Mouse (Mus musculus) layer of hippocampus, postnatal 25 days (tissue): ENCODE results near the gene Ccn5. TPM values are rescaled to one million over a fixed set of nuclear protein-coding genes. Genes with fewer than 3 reads are reported as not detected.
A peak's percentile ranks its signal among the peaks of the same experiment; 100 is the strongest.

Source experiments
- DNase-seq, 2 experiments: peaks; one replicate each; pipeline ENCODE4 v3.0.0; 2022; ENCODE audit warnings: mixed read lengths in 2 of 2, low spot score in 1 of 2; ENCODE audit errors: extremely low spot score in 1 of 2
- total RNA-seq, 2 experiments: library from RNA; stranded (reverse); gene quantifications; 2 replicates each; pipeline ENCODE4 v1.2.3; 2021

Gene Ccn5
- total RNA-seq, 2 experiments from 2014 or later, result not detected

- DNase-seq, result peak; percentile 79 to 87
Measured at GRCm38 (mm10) chr2:163838043-163838442, 17.4 kb downstream of the Ccn5 start.

GRCm38 (mm10) chr2:163839519-163839918, 18.9 kb downstream of the Ccn5 start:
- peak in 1 of 2 experiments; percentile 38 for DNase-seq

- no peak for DNase-seq
Measured at GRCm38 (mm10) chr2:163842043-163842442, 21.4 kb downstream of the Ccn5 start.

- DNase-seq, result peak in 1 of 2 experiments; percentile 31
Measured at GRCm38 (mm10) chr2:163853461-163853901, 32.8 kb downstream of the Ccn5 start, which contains the start of gene Kcnk15. Gene Kcnk15 (plus strand): TSS chr2:163853651.

GRCm38 (mm10) chr2:163857233-163857632, 36.6 kb downstream of the Ccn5 start:
- DNase-seq, result no peak

GRCm38 (mm10) chr2:163858254-163858947, 37.7 kb downstream of the Ccn5 start:
- DNase-seq, result peak; percentile 69 to 72

GRCm38 (mm10) chr2:163865311-163865710, 44.6 kb downstream of the Ccn5 start:
- no peak for DNase-seq

GRCm38 (mm10) chr2:163866061-163866460, 45.4 kb downstream of the Ccn5 start:
- DNase-seq, result no peak

GRCm38 (mm10) chr2:163869783-163870182, 49.1 kb downstream of the Ccn5 start:
- no peak for DNase-seq

- DNase-seq, result no peak
Measured at GRCm38 (mm10) chr2:163871266-163871665, 50.6 kb downstream of the Ccn5 start.

GRCm38 (mm10) chr2:163871906-163872305, 51.2 kb downstream of the Ccn5 start:
- no peak for DNase-seq

GRCm38 (mm10) chr2:163874877-163875276, 54.2 kb downstream of the Ccn5 start:
- DNase-seq, result no peak

GRCm38 (mm10) chr2:163875484-163875883, 54.8 kb downstream of the Ccn5 start:
- no peak for DNase-seq

- DNase-seq, result no peak
Measured at GRCm38 (mm10) chr2:163876830-163877498, 56.3 kb downstream of the Ccn5 start.

- no peak for DNase-seq
Measured at GRCm38 (mm10) chr2:163880891-163881290, 60.2 kb downstream of the Ccn5 start.

Other genes with a start within 250 kb of the Ccn5 start
- gene Ttpal, start 218.5 kb upstream of the Ccn5 start, total RNA-seq, result 10 to 100 TPM; 47.9 to 61.3 TPM
- 100 to 1,000 TPM; 191 to 207 TPM for gene Serinc3, start 175.7 kb upstream of the Ccn5 start, total RNA-seq
- 10 to 100 TPM; 86.5 to 94.6 TPM for gene Pkig, start 162.5 kb upstream of the Ccn5 start, total RNA-seq
- gene Ada, start 70.6 kb upstream of the Ccn5 start, total RNA-seq, result 1 to 10 TPM; 1.2 to 1.5 TPM
- not detected for gene Kcnk15, start 32.8 kb downstream of the Ccn5 start, total RNA-seq
- gene Rims4, start 97.8 kb downstream of the Ccn5 start, total RNA-seq, result 10 to 100 TPM; 42.6 to 47.9 TPM
- gene Ywhab, start 174.1 kb downstream of the Ccn5 start, total RNA-seq, result 100 to 1,000 TPM; 506 to 588 TPM
- gene Pabpc1l, start 204.6 kb downstream of the Ccn5 start, total RNA-seq, result 1 to 10 TPM in 1 of 2 experiments, under 1 TPM in 1; 0.32 to 1.3 TPM
- gene Stk4, start 249.5 kb downstream of the Ccn5 start, total RNA-seq, result 10 to 100 TPM; 47.8 to 48.6 TPM